Mouse (Mus musculus): ENCODE results near the gene Vps13c.
A peak's percentile ranks its signal among the peaks of the same experiment; 100 is the strongest.

Vps13c gene

DNA sequence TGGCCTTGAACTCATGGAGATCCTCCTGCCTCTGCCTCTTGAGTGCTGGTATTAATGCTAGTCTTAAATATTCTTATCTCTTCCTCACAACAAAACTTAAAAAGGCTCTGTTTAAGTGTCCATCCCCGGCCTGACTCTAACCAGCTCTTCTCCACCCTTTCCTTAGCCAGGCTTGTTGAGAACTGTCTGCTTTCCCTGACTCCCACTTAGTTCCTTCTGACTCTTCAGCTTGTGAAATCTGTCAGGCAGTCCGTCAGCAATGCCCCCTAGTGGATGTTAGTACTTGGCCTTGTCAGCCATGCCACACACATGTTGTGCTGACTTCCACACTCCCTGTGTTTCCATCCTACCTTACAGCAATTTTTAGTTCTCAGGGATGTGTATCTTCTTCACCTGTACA, 35.1 kb downstream of the Vps13c start:
- no peak for DNase-seq (ENCODE audit: extremely low read depth, insufficient read length, low spot score)

- no peak for DNase-seq (ENCODE audit: extremely low read depth, insufficient read length, low spot score)
Observed at GRCm38 (mm10) chr9:67877081-67877718, 37.0 kb downstream of the Vps13c start.

GRCm38 (mm10) chr9:67878197-67878769, 38.1 kb downstream of the Vps13c start:
- DNase-seq (ENCODE audit: extremely low read depth, insufficient read length, low spot score) = no peak

DNA sequence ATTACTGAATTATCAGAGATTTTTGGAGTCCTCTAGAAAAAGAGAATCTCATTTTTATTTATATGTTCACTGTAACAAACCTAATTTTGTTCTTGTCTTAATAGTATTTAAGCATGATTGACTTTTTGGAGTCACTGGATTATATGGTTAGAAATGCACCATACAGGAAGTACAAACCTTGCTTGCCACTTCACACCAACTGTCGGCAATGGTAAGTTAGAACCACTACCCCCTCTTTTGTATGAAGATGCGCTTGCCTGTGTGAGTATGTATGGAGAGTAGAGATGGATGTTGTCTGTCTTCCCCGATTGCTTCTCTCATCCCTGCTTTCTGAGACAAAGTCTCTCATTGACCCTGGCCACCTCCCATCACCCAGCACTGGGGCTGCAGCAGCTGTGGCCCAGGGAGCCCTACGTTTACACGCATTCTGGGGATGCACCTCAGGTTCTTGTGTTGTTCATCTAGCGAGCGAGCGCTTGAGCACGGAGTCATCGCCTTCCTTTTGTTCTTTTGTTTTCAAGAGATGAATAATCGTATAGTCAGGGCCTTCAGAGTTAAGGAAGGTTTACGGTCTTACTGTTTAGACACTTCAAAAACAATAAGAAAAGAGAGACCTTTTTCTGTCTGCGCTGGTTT, 43.3 kb downstream of the Vps13c start:
- DNase-seq (ENCODE audit: extremely low read depth, insufficient read length, low spot score) = no peak

DNA sequence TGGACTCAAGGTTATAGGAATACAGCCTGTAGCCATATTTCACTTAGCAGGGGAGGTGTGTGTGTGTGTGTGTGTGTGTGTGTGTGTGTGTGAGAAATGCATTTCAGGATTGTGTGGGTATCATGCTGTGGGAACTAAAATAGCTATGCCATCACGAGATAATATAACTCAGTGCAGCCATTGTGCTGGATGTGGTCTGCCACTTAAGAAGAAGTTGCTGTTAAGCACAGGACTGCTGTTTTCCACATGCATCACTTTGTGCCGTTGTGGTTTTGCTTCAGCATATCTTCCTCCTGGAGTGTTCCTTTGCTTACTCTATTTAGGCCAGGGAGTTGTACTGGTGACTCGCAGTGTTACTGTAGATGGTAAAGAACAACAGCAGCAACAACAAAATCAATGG, 43.9 kb downstream of the Vps13c start:
- no peak for DNase-seq (ENCODE audit: extremely low read depth, insufficient read length, low spot score)

GRCm38 (mm10) chr9:67886981-67887720, 47.0 kb downstream of the Vps13c start:
- DNase-seq (ENCODE audit: extremely low read depth, insufficient read length, low spot score) = peak; percentile 83

GRCm38 (mm10) chr9:67893474-67893873, 53.3 kb downstream of the Vps13c start:
- no peak for DNase-seq (ENCODE audit: extremely low read depth, insufficient read length, low spot score)

- no peak for DNase-seq (ENCODE audit: extremely low read depth, insufficient read length, low spot score)
Observed at GRCm38 (mm10) chr9:67896646-67897295, 56.6 kb downstream of the Vps13c start.

DNA sequence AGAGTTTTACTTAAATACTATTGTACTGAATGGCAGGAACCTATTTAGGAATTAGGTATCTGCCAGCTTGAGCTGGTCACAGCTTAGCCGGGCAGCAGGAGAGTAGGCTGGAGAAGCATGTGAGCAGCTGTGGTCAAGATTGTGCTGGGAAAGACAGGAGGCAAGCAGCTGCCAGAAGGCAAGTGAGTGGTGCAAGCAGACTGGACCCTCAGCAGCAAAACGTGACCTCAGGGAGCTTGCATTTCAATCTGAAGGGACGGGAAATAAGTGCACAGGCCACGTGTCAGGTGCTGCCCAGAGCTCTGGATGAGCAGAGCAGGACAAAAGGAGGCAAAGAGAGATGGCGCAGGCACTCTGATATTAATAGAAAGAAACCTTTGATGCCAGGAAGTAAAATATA, 60.2 kb downstream of the Vps13c start:
- no peak for DNase-seq (ENCODE audit: extremely low read depth, insufficient read length, low spot score)

- DNase-seq (ENCODE audit: extremely low read depth, insufficient read length, low spot score) = no peak
Observed at GRCm38 (mm10) chr9:67904355-67904754, 64.2 kb downstream of the Vps13c start.

GRCm38 (mm10) chr9:67905541-67905940, 65.3 kb downstream of the Vps13c start:
- no peak for DNase-seq (ENCODE audit: extremely low read depth, insufficient read length, low spot score)

DNA sequence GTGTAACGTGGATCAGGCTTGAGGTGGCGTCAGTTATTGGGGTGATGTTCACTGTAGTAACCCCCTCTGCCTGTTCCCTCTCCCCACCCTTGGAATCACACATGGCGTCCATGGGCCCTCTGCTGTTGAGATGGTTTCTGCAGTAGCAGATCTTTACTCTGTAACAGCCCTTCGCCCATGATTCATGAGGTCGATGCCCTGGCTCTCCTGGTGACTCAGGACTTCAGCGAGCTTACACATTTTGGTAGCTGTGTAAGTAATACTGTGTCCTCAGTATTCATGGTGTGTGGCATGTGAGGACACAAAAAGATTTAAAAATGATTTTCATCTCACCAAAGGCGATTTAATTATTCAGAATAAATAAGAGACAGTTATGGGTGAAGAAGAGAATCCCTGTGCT, 74.5 kb downstream of the Vps13c start:
- DNase-seq (ENCODE audit: extremely low read depth, insufficient read length, low spot score) = no peak

GRCm38 (mm10) chr9:67922350-67922749, 82.2 kb downstream of the Vps13c start:
- DNase-seq (ENCODE audit: extremely low read depth, insufficient read length, low spot score) = no peak

GRCm38 (mm10) chr9:67930629-67931028, 90.4 kb downstream of the Vps13c start:
- DNase-seq (ENCODE audit: extremely low read depth, insufficient read length, low spot score) = no peak

DNA sequence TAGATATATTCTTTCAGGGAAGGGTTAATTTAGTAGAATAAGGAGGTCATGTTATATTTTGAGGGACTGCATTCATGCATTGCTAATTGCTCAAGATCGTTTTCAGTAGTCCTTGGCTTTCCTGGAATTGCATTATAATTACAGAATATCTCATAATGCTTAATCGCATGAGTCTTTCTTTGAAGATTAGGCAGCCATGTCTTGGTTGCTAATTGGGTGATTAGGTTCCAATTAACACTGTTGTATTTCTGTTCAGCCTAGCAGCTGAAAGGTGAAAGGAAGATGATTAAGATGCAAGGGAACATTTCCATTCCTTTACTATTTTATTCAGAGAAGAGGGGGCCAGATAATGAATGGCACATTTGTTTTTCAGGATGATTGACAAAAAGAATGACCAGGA, 97.1 kb downstream of the Vps13c start:
- DNase-seq (ENCODE audit: extremely low read depth, insufficient read length, low spot score) = no peak

DNA sequence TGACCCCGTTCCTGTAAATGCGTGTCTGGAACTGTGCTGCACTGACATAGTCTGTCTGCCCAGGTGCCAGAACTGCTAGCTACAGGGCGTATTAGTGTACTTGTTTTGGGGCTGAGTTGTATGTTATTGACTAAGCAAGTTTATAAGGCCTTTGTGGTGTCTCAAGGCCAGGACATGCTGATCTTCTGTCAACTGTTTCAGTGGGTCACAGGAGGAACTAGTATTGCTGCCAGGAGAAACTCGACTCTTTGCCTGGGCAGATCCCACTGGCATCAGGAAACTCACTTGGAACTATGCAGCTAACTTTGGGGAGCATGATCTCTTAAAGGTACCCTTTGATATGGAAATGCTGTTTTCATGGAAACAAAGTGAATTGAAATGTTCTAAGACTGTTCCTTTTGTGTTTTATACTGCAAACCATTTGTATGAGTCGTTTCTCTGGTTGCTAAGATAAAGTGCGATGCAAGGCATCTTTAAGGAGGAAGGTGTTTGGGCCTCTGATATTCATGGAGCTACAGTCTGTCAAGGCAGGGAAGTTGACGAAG, 115.3 kb downstream of the Vps13c start:
- DNase-seq (ENCODE audit: extremely low read depth, insufficient read length, low spot score) = no peak

DNA sequence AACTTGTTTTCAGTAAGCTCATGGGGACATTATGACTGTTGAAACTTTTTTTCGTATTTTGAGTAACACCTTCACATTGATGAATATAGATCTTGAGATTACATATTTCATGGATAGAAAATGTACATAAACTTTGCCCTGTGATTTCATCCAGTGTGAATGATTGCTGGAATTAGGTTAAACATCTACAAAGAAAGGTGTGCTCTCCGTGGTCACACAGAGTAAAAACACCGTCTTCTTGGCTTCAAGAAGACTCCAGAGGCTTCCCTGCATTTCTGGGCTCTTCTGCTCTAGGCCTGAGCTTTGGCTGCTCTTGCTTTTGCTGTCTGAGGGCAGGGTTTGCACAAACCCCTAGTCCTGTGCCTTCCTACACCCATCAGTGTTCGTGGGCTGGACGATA, 121.8 kb downstream of the Vps13c start:
- no peak for DNase-seq (ENCODE audit: extremely low read depth, insufficient read length, low spot score)

DNA sequence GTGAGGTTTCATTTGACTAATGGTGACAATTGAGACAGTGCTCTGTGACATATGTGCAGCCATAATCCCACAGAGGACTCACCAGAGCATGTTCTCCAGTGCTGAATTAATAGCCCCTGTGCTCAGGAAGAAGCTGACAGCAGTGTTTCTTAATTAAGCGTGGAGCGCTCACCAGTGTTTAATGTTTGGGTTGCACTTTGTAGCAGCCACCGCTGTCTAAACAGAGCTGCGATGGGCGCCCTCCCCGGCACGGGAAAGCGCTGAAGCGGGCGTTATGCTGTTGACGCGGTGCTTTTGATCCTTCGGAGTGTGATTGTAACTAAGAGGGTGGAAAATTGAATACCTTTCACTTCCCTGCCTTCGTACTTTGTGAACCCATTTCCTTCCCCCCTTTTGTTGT, 125.7 kb downstream of the Vps13c start:
- no peak for DNase-seq (ENCODE audit: extremely low read depth, insufficient read length, low spot score)

DNA sequence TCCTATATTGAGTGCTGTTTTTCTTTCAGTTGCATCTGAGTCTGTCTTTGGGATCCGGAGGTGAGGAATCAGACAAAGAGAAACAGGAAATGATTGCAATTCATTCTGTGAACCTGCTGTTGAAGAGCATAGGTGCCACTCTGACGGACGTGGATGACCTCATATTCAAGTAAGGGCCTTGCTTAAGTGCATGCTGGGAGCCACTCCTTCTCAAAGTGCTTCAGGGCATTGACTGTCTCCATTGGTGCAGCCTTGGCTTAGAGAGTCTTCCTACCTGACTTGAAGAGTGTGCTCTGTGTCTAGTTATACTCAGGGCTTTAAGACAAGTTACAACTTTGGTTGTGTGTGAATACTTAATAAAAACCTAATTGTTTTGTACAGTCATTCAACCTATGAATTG, 126.8 kb downstream of the Vps13c start:
- no peak for DNase-seq (ENCODE audit: extremely low read depth, insufficient read length, low spot score)

DNA sequence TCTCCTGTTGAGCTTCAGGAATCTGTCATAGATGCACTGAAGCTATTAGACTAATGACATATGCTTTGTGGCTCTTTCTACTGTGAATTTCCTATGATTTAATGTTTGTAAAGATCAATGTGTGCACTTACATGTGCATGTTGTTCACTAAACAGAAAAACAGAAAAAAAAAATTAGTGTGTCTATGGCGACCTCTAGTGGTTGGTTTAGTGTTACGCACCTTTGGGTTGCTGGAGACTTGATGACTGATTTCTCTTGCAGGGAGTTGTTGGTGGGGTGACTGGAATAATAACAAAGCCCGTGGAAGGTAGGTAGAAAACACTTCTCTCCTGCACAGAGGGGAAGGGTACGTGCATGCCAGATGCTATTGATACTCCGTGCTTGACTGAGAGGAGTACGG, 133.3 kb downstream of the Vps13c start:
- peak; percentile 16 for DNase-seq (ENCODE audit: extremely low read depth, insufficient read length, low spot score)

GRCm38 (mm10) chr9:67975491-67975890, 135.3 kb downstream of the Vps13c start:
- DNase-seq (ENCODE audit: extremely low read depth, insufficient read length, low spot score) = no peak

Data from 3134 (cell line).